ENCODE assay signal across 19 mouse cellular contexts in the genomic region with DNA sequence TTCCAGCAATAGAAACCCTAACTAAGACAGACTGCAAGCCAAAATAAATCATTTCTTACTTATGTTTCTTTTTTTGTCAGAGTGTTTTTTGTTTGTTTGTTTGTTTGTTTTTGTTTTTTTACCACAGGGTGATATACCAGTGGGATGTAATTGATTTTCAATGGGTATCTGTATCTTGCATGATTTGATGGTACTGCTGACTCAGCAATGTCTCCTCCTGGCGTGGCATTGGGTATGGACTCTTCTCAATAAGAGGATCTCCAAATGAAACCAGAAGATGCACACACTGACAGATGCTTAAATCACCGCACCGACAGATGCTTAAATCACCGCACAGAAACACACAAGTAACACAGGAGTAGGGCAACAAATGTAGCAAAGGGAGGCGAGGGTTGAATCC. TPM values are rescaled to one million over a fixed set of nuclear protein-coding genes. Genes with fewer than 3 reads are reported as not detected.
DNase-seq lines count a peak whose midpoint lies in the region; TF ChIP-seq lines count a peak whose summit lies in the region.
"Had no signal": no experiment of that assay in that cellular context is flagged by ENCODE, and none has a peak within 500 bp of the region (broad histone marks: within the 10 kb centered on the region; RNA-seq: fewer than 3 reads in every experiment).

No protein-coding gene starts in this region.

- H3K9me3 ChIP-seq in CH12.LX (replicated peaks; ENCODE audit: low read length) (peaks cover 5% of the 10 kb centered on the region), ES-E14 (ENCODE audit: control insufficient read depth, insufficient read depth, low read depth, low read length) (no peaks in the 10 kb centered on the region)
- H3K9me3 ChIP-seq: G1E had no signal

- no peak for DNase-seq in CH12.LX (ENCODE audit: extremely low read depth)
- DNase-seq in ES-E14 (ENCODE audit: low read depth, low spot score) = no peak
- no peak for DNase-seq in urinary bladder, postnatal 25 days (ENCODE audit: low spot score)
- DNase-seq in frontal cortex, postnatal 25 days (ENCODE audit: low spot score in 2 of 2) = no peak
- DNase-seq: adrenal gland, adult 2 months; adrenal gland, adult 8-10 months; adrenal gland, postnatal 10 days; adrenal gland, postnatal 14 days; adrenal gland, postnatal 25 days; adrenal gland, postnatal 36 days; B cell, adult 2 months; cerebellum, adult 11 months; cerebellum, adult 11-12 months; cerebellum, adult 18-20 months; cerebellum, adult 2 months; cerebellum, adult 8-10 months had no signal

- H3K9ac ChIP-seq in CH12.LX (ENCODE audit: insufficient read depth, low read depth) (no peak overlapping the region), ES-E14 (ENCODE audit: insufficient read depth, low read depth, low read length, poor library complexity, severe bottlenecking) (no peak overlapping the region)

- H3K27ac ChIP-seq in CH12.LX (ENCODE audit: insufficient read depth, low read depth) (no peak overlapping the region), ES-E14 (ENCODE audit: insufficient read depth, low read depth, low read length, poor library complexity, severe bottlenecking) (no peak overlapping the region)

- no peak for TF ChIP-seq EP300 in CH12.LX (IDR thresholded peaks at IDR 0.05; ENCODE audit: low read length)

- H3K36me3 ChIP-seq in CH12.LX (replicated peaks in 1 of 2; ENCODE audit: control insufficient read depth in 1 of 2, insufficient read depth in 1 of 2, low read length in 1 of 2) = no peaks in the 10 kb centered on the region
- H3K36me3 ChIP-seq in ES-E14 (ENCODE audit: control insufficient read depth, insufficient read depth, low read length, poor library complexity, severe bottlenecking) = no peaks in the 10 kb centered on the region
- H3K36me3 ChIP-seq: G1E had no signal

- in situ Hi-C loops in CH12.LX (cut with MboI; ENCODE audit: low pct_ligation_motif_present, low pct_unique_long_range_greater_than_20kb, low sequenced_read_pairs) = no loop called here
- in situ Hi-C loops in ES-E14 (cut with MboI; ENCODE audit: low sequenced_read_pairs in 2 of 2, unreplicated experiment in 2 of 2) = no loop called here

- no peak for TF ChIP-seq CTCF in CH12.LX (conservative IDR thresholded peaks at IDR 0.05 in 1 of 2, IDR thresholded peaks at IDR 0.05 in 1 of 2; ENCODE audit: low read depth in 2 of 2, low read length in 2 of 2)

- dilution Hi-C loops in CH12.LX (cut with MboI; ENCODE audit: extremely low pct_ligation_motif_present, extremely low pct_unique_long_range_greater_than_20kb, low sequenced_read_pairs) = no loop called here

- H3K4me2 ChIP-seq in CH12.LX (ENCODE audit: insufficient read depth, low read depth, poor library complexity, severe bottlenecking) = no peak overlapping the region

- H3K4me1 ChIP-seq in CH12.LX (ENCODE audit: control insufficient read depth in 1 of 2, insufficient read depth in 2 of 2) (no peaks in the 10 kb centered on the region), ES-E14 (ENCODE audit: control insufficient read depth in 2 of 2, insufficient read depth in 2 of 2, low read length in 2 of 2, poor library complexity in 1 of 2) (no peaks in the 10 kb centered on the region)

- TF ChIP-seq POLR2A in CH12.LX (IDR thresholded peaks at IDR 0.05; ENCODE audit: low read depth, low read length) = no peak

- TF ChIP-seq RAD21 in CH12.LX (IDR thresholded peaks at IDR 0.05; ENCODE audit: low read depth, low read length) = no peak

- no peaks in the 10 kb centered on the region for H3K79me2 ChIP-seq in CH12.LX (replicated peaks; ENCODE audit: control insufficient read depth, extremely low read depth, insufficient read depth, poor library complexity, severe bottlenecking)

- H3K27me3 ChIP-seq in CH12.LX (replicated peaks) = no peaks in the 10 kb centered on the region
- H3K27me3 ChIP-seq: Patski had no signal

- no peak overlapping the region for H3K4me3 ChIP-seq in CH12.LX (replicated peaks in 1 of 3; ENCODE audit: low read depth in 2 of 3, low read length in 2 of 3, poor library complexity in 1 of 3)
- H3K4me3 ChIP-seq in ES-E14 (ENCODE audit: insufficient read depth in 1 of 2, low read depth in 1 of 2, low read length in 2 of 2, poor library complexity in 1 of 2, severe bottlenecking in 1 of 2) = no peak overlapping the region

TF ChIP-seq in CH12.LX, 34 proteins besides CTCF, POLR2A, EP300 and RAD21:
- TF ChIP-seq TCF12 (IDR thresholded peaks at IDR 0.05; ENCODE audit: low read depth, low read length) = no peak
- TF ChIP-seq MAFK (IDR thresholded peaks at IDR 0.05; ENCODE audit: insufficient replicate concordance, low read length) = peak; percentile 89
- no peak for TF ChIP-seq JUN (IDR thresholded peaks at IDR 0.05; ENCODE audit: insufficient read depth, low read depth, low read length)
TF ChIP-seq in CH12.LX: peak in this region for 1.

TF ChIP-seq in ES-E14, 5 proteins besides CTCF, POLR2A, EP300 and RAD21:
- TF ChIP-seq ZC3H11A (IDR thresholded peaks at IDR 0.05; ENCODE audit: borderline replicate concordance, low read depth, low read length) = no peak
- TF ChIP-seq MAFK (IDR thresholded peaks at IDR 0.05; ENCODE audit: insufficient read depth, low read depth, low read length) = peak; percentile 90

RNA-seq across cellular contexts. Expression of a gene that starts 54.8 kb away (rescaled TPM):
- total RNA-seq in CH12.LX (2012; rRNA removed) (0.08 and 0.13 TPM in 2 replicates), CH12.LX (2014; rRNA removed) (0.16 TPM in 2 replicates), ES-E14 (2012; rRNA removed) (0.71 and 1.7 TPM in 2 replicates)
- 0.26 and 0.35 TPM in 2 replicates for polyA plus RNA-seq in CH12.LX (2012; ENCODE audit: insufficient read length, low read depth)
- total RNA-seq: MEL had no signal
- polyA plus RNA-seq: G1E had no signal
